Mouse (Mus musculus) CH12.LX (cell line): Measurements from ENCODE around the gene Pdzd2. TPM values are rescaled to one million over a fixed set of nuclear protein-coding genes. Genes with fewer than 3 reads are reported as not detected.

Experiments
- DNase-seq: peaks from one replicate; pipeline ENCODE4 v3.0.0-alpha.2; 2013; ENCODE audit errors: extremely low read depth
- H3K27ac ChIP-seq: 2 replicates; pipeline ENCODE4 v1.5.1; 2012; ENCODE audit warnings: low read depth, mild to moderate bottlenecking, control low read depth, moderate library complexity; ENCODE audit not compliant: insufficient read depth
- H3K27me3 ChIP-seq: replicated peaks from 2 replicates; pipeline ENCODE3; 2012; ENCODE audit warnings: inconsistent platforms
- H3K36me3 ChIP-seq, 2 experiments: replicated peaks in 1 of 2; 2 replicates each; pipeline versions ENCODE3 to v1.6.1; 2012; ENCODE audit warnings: inconsistent platforms in 1 of 2, low read length in 1 of 2, mild to moderate bottlenecking in 1 of 2, mixed read lengths in 1 of 2, moderate library complexity in 1 of 2; ENCODE audit not compliant: control insufficient read depth in 1 of 2, insufficient read depth in 1 of 2
- H3K4me1 ChIP-seq, 2 experiments: 2 replicates each; pipeline ENCODE4 v1.6.1; 2012; ENCODE audit warnings: inconsistent platforms in 1 of 2, moderate library complexity in 1 of 2; ENCODE audit not compliant: insufficient read depth in 2 of 2, control insufficient read depth in 1 of 2
- H3K4me2 ChIP-seq: 2 replicates; pipeline ENCODE4 v1.6.1; 2012; ENCODE audit warnings: low read depth, mild to moderate bottlenecking, control low read depth; ENCODE audit not compliant: poor library complexity, insufficient read depth, severe bottlenecking
- H3K4me3 ChIP-seq, 3 experiments: fragments of 150-350 bp in 1 of 3; sonication (generic) in 1 of 3; replicated peaks in 1 of 3; 2 replicates each; pipeline versions ENCODE3 to v1.5.1; 2011 to 2012; ENCODE audit warnings: low read depth in 2 of 3, low read length in 2 of 3, mild to moderate bottlenecking in 2 of 3, moderate library complexity in 2 of 3, control low read depth in 1 of 3, improper control_type of control experiment in 1 of 3, inconsistent platforms in 1 of 3, mixed read lengths in 1 of 3; ENCODE audit not compliant: poor library complexity in 1 of 3
- H3K79me2 ChIP-seq: replicated peaks from 2 replicates; pipeline ENCODE4 v1.6.1; 2012; ENCODE audit warnings: mild to moderate bottlenecking, moderate library complexity; ENCODE audit not compliant: control insufficient read depth, poor library complexity, insufficient read depth, severe bottlenecking; ENCODE audit errors: extremely low read depth
- H3K9ac ChIP-seq: 2 replicates; pipeline ENCODE4 v1.6.1; 2012; ENCODE audit warnings: low read depth, mild to moderate bottlenecking, control low read depth, moderate library complexity; ENCODE audit not compliant: insufficient read depth
- H3K9me3 ChIP-seq: replicated peaks from 2 replicates; pipeline ENCODE3; 2012; ENCODE audit warnings: low read length, inconsistent platforms, mixed read lengths
- BHLHE40 ChIP-seq: IDR thresholded peaks from 2 replicates; pipeline ENCODE4 v1.6.1; 2011; ENCODE audit warnings: mild to moderate bottlenecking, low read depth, low read length, improper control_type of control experiment
- CHD1 ChIP-seq: IDR thresholded peaks from 2 replicates; pipeline ENCODE4 v1.6.1; 2012; ENCODE audit warnings: low read depth, low read length, improper control_type of control experiment, inconsistent platforms
- CTCF ChIP-seq, 2 experiments: IDR thresholded peaks in 1 of 2; conservative IDR thresholded peaks in 1 of 2; 2 replicates each; pipeline ENCODE4 v1.5.1; 2011 to 2012; ENCODE audit warnings: low read depth in 2 of 2, low read length in 2 of 2, improper control_type of control experiment in 1 of 2, inconsistent platforms in 1 of 2, mild to moderate bottlenecking in 1 of 2, moderate library complexity in 1 of 2
- ETS1 ChIP-seq: conservative IDR thresholded peaks from 2 replicates; pipeline ENCODE4 v1.6.1; 2012; ENCODE audit warnings: low read depth, mild to moderate bottlenecking, inconsistent platforms, low read length, improper control_type of control experiment, moderate library complexity
- GABPA ChIP-seq: IDR thresholded peaks from 2 replicates; pipeline ENCODE4 v1.6.1; 2012; ENCODE audit warnings: low read depth, low read length, improper control_type of control experiment, inconsistent platforms; ENCODE audit not compliant: insufficient replicate concordance
- JUN ChIP-seq: IDR thresholded peaks from 2 replicates; pipeline ENCODE4 v1.6.1; 2011; ENCODE audit warnings: low read depth, mild to moderate bottlenecking, low read length, improper control_type of control experiment, moderate library complexity; ENCODE audit not compliant: insufficient read depth
- NRF1 ChIP-seq: IDR thresholded peaks from 2 replicates; pipeline ENCODE4 v1.6.1; 2014; ENCODE audit warnings: low read depth, mild to moderate bottlenecking, inconsistent platforms, low read length, improper control_type of control experiment, moderate library complexity
- POLR2AphosphoS2 ChIP-seq: IDR thresholded peaks from 2 replicates; pipeline ENCODE4 v1.6.1; 2011; ENCODE audit warnings: low read depth, low read length, improper control_type of control experiment
- RAD21 ChIP-seq: IDR thresholded peaks from 2 replicates; pipeline ENCODE4 v1.6.1; 2011; ENCODE audit warnings: low read depth, mild to moderate bottlenecking, low read length, improper control_type of control experiment, moderate library complexity
- SMC3 ChIP-seq: IDR thresholded peaks from 2 replicates; pipeline ENCODE4 v1.6.1; 2011; ENCODE audit warnings: low read depth, low read length, improper control_type of control experiment
- TCF12 ChIP-seq: IDR thresholded peaks from 2 replicates; pipeline ENCODE4 v1.6.1; 2014; ENCODE audit warnings: low read depth, mild to moderate bottlenecking, inconsistent platforms, low read length, improper control_type of control experiment
- USF1 ChIP-seq: IDR thresholded peaks from 2 replicates; pipeline ENCODE4 v1.6.1; 2014; ENCODE audit warnings: low read depth, mild to moderate bottlenecking, inconsistent platforms, low read length, improper control_type of control experiment
- USF2 ChIP-seq: conservative IDR thresholded peaks from 2 replicates; pipeline ENCODE4 v1.6.1; 2011; ENCODE audit warnings: low read depth, low read length, improper control_type of control experiment
- ZC3H11A ChIP-seq: IDR thresholded peaks from 2 replicates; pipeline ENCODE4 v1.6.1; 2012; ENCODE audit warnings: low read depth, mild to moderate bottlenecking, inconsistent platforms, low read length, improper control_type of control experiment
- dilution Hi-C: fragments of 300-500 bp; cut with MboI; formaldehyde crosslinking; loops from 2 replicates; pipeline ENCODE4 v1.14.3; 2020; ENCODE audit warnings: low sequenced_read_pairs; ENCODE audit not compliant: extremely low pct_unique_long_range_greater_than_20kb, extremely low pct_ligation_motif_present
- in situ Hi-C: fragments of 300-500 bp; cut with MboI; formaldehyde crosslinking; loops from 3 replicates; pipeline ENCODE4 v1.14.3; 2019; ENCODE audit warnings: low sequenced_read_pairs, low pct_ligation_motif_present, low pct_unique_long_range_greater_than_20kb, mixed read lengths
- polyA plus RNA-seq: library from polyadenylated mRNA; unstranded; fragments of >175 nt; gene quantifications from 2 replicates; pipeline ENCODE4 v1.2.1, GENCODE M21; 2012; ENCODE audit warnings: low read depth; ENCODE audit not compliant: insufficient read length
- total RNA-seq, 2 experiments: library from RNA; depleted of rRNA; stranded (reverse); fragments of 300-350 nt in 1 of 2; fragments of >200 nt in 1 of 2; gene quantifications; 2 replicates each; pipeline ENCODE4 v1.2.3; 2012 to 2014

Gene Pdzd2
- total and polyA plus RNA-seq, 3 experiments, result 0.04 to 0.24 (median 0.17) TPM

- Histone ChIP-seq H3K9ac (no peak overlapping the region), H3K79me2 (no peaks in the 10 kb centered on the region), H3K27ac (no peak overlapping the region), H3K27me3 (no peaks in the 10 kb centered on the region), H3K9me3 (no peaks in the 10 kb centered on the region)
- dilution Hi-C loops, result no loop called here
- TF ChIP-seq RAD21 (peak; percentile 92), CTCF (conservative IDR thresholded peaks at IDR 0.05 in 1 of 2, IDR thresholded peaks at IDR 0.05 in 1 of 2; ENCODE audit: low read depth in 2 of 2, low read length in 2 of 2) (peak; percentile 55 to 93), ZC3H11A (peak; percentile 78), NRF1 (no peak), SMC3 (peak; percentile 98)
- TF ChIP-seq, all 38 proteins: peak for 4
- no peak overlapping the region for H3K4me2 ChIP-seq
- peak; percentile 83 for DNase-seq
- H3K4me3 ChIP-seq, result no peak overlapping the region
- peaks cover 6 to 20% of the 10 kb centered on the region in 2 experiments; a peak in 3 of 4 replicates for H3K4me1 ChIP-seq
- in situ Hi-C loops, result no loop called here
- no peaks in the 10 kb centered on the region for H3K36me3 ChIP-seq
Measured at GRCm38 (mm10) chr15:12586154-12586553, 153.6 kb downstream of the Pdzd2 start.

- Histone ChIP-seq H3K27ac (no peak overlapping the region), H3K27me3 (no peaks in the 10 kb centered on the region), H3K36me3 (no peaks in the 10 kb centered on the region), H3K4me2 (no peak overlapping the region), H3K4me3 (no peak overlapping the region), H3K9ac (no peak overlapping the region), H3K9me3 (no peaks in the 10 kb centered on the region), H3K79me2 (no peaks in the 10 kb centered on the region), H3K4me1 (peaks cover 6 to 20% of the 10 kb centered on the region in 2 experiments)
- TF ChIP-seq POLR2AphosphoS2, result no peak
- TF ChIP-seq RAD21, result no peak
- no peak for TF ChIP-seq ETS1
- no peak for TF ChIP-seq NRF1
- TF ChIP-seq GABPA, result no peak
- no peak for TF ChIP-seq USF2
- no peak for TF ChIP-seq ZC3H11A
- no peak for TF ChIP-seq USF1
- no peak for TF ChIP-seq CHD1
- no peak for TF ChIP-seq TCF12
- no peak for TF ChIP-seq BHLHE40
- no peak for TF ChIP-seq JUN
- DNase-seq, result no peak
- dilution Hi-C loops (no loop called here), in situ Hi-C loops (loop anchor here (5.0 kb wide), 1 partner anchor 214 kb away; no protein-coding TSS in a partner anchor)
Measured at GRCm38 (mm10) chr15:12583051-12583450, 156.7 kb downstream of the Pdzd2 start.
